Mouse (Mus musculus): ENCODE results near the gene Abca7. TPM values are rescaled to one million over a fixed set of nuclear protein-coding genes. Genes with fewer than 3 reads are reported as not detected.
"Not testable (repeated sequence)": the region's sequence is repeated elsewhere in the genome, so short reads cannot be mapped to it uniquely, and the experiment has no call there.

Gene Abca7
- total RNA-seq, 2 experiments from 2014 or later: 20.2 to 20.3 TPM

- no peak for DNase-seq
Measured at GRCm38 (mm10) chr10:80045766-80046165, 49.5 kb downstream of the Abca7 start.

- DNase-seq: no peak
Measured at GRCm38 (mm10) chr10:80047041-80047565, 50.8 kb downstream of the Abca7 start, which contains the start of gene Gpx4. TSS of gene Gpx4 (plus strand) at chr10:80047166.

- no peak for DNase-seq
Measured at GRCm38 (mm10) chr10:80048396-80048795, 52.1 kb downstream of the Abca7 start.

- no peak for DNase-seq
Measured at GRCm38 (mm10) chr10:80048834-80049233, 52.5 kb downstream of the Abca7 start.

GRCm38 (mm10) chr10:80050244-80050643 lies 54.0 kb downstream of the Abca7 start:
- DNase-seq: no peak

GRCm38 (mm10) chr10:80050885-80051617 lies 54.8 kb downstream of the Abca7 start:
- DNase-seq: no peak

- peak; percentile 86 for DNase-seq
Measured at GRCm38 (mm10) chr10:80051618-80052373, 55.5 kb downstream of the Abca7 start.

GRCm38 (mm10) chr10:80052374-80052764 lies 56.1 kb downstream of the Abca7 start:
- no peak for DNase-seq

- DNase-seq: peak; percentile 100
Measured at GRCm38 (mm10) chr10:80053259-80053780, 57.0 kb downstream of the Abca7 start.

- DNase-seq: peak; percentile 78 to 84
Measured at GRCm38 (mm10) chr10:80053831-80054815, 57.8 kb downstream of the Abca7 start.

GRCm38 (mm10) chr10:80054911-80055310 lies 58.6 kb downstream of the Abca7 start:
- not testable (repeated sequence) for DNase-seq

- DNase-seq: no peak
Measured at GRCm38 (mm10) chr10:80055364-80055763, 59.1 kb downstream of the Abca7 start.

GRCm38 (mm10) chr10:80055891-80056290 lies 59.6 kb downstream of the Abca7 start:
- no peak for DNase-seq

- DNase-seq: no peak
Measured at GRCm38 (mm10) chr10:80056506-80056905, 60.2 kb downstream of the Abca7 start.

GRCm38 (mm10) chr10:80056976-80057682 lies 60.8 kb downstream of the Abca7 start:
- no peak for DNase-seq

GRCm38 (mm10) chr10:80057683-80058326 lies 61.5 kb downstream of the Abca7 start:
- DNase-seq: no peak

- DNase-seq: peak in 1 of 2 experiments; percentile 72
Measured at GRCm38 (mm10) chr10:80063104-80063503, 66.8 kb downstream of the Abca7 start.

- no peak for DNase-seq
Measured at GRCm38 (mm10) chr10:80063877-80064650, 67.8 kb downstream of the Abca7 start.

All from adrenal gland, postnatal 36 days (tissue).